Mouse (Mus musculus) midbrain, embryonic 14.5 days (tissue): ENCODE measurements at regions not wholly inside any gene's neighbourhood (a gene's known extent, or its start where the extent isn't known, plus 50 kb on each side); places are given as distances from the start of the nearest gene placed in this dataset.

Experiments used
- ATAC-seq: fragments of 200-750 bp; cut with Nextera tagmentation; 2 replicates; pipeline ENCODE4 v1.8.0; 2017; ENCODE audit warnings: moderate number of reproducible peaks, moderate library complexity; ENCODE audit not compliant: low FRiP score, low TSS enrichment
- DNase-seq: peaks from one replicate; pipeline ENCODE4 v3.0.0-alpha.2; 2015
- H3K27ac ChIP-seq: fragments of 300-500 bp; sonication (generic); replicated peaks from 2 replicates; pipeline ENCODE4 v1.5.1; 2014; ENCODE audit warnings: mild to moderate bottlenecking, low read depth, low read length, moderate library complexity
- H3K27me3 ChIP-seq: fragments of 300-500 bp; sonication (generic); 2 replicates; pipeline ENCODE4 v1.6.1; 2014; ENCODE audit warnings: low read length, control low read depth, mixed read lengths; ENCODE audit not compliant: control insufficient read depth, insufficient read depth
- H3K36me3 ChIP-seq: fragments of 300-500 bp; sonication (generic); 2 replicates; pipeline ENCODE4 v1.6.1; 2014; ENCODE audit warnings: low read length, control low read depth; ENCODE audit not compliant: control insufficient read depth, insufficient read depth
- H3K4me1 ChIP-seq: fragments of 300-500 bp; sonication (generic); 2 replicates; pipeline ENCODE4 v1.6.1; 2014; ENCODE audit warnings: mild to moderate bottlenecking, antibody characterized with exemption, low read length, control low read depth; ENCODE audit not compliant: control insufficient read depth, insufficient read depth
- H3K4me2 ChIP-seq: fragments of 300-500 bp; sonication (generic); 2 replicates; pipeline ENCODE4 v1.6.1; 2014; ENCODE audit warnings: mild to moderate bottlenecking, low read length, moderate library complexity
- H3K4me3 ChIP-seq: fragments of 300-500 bp; sonication (generic); replicated peaks from 2 replicates; pipeline ENCODE4 v1.5.1; 2014; ENCODE audit warnings: low read depth, low read length
- H3K9ac ChIP-seq: fragments of 300-500 bp; sonication (generic); replicated peaks from 2 replicates; pipeline ENCODE4 v1.6.1; 2014; ENCODE audit warnings: mild to moderate bottlenecking, low read length, moderate library complexity
- H3K9me3 ChIP-seq: fragments of 300-500 bp; sonication (generic); 2 replicates; pipeline ENCODE4 v1.6.1; 2016; ENCODE audit warnings: low read length, control low read depth, mixed read lengths; ENCODE audit not compliant: control insufficient read depth
- WGBS: fragments of 180-500 bp; shearing (Covaris S2); extraction: QIAGEN DNeasy Blood & Tissue Kit; methylation state at CpG from one replicate; pipeline ENCODE4 v1.1.7; 2014; 5-methylcytosine and 5-hydroxymethylcytosine counted together

GRCm38 (mm10) chr1:166847233-166847632, 154.0 kb upstream of the Fam78b start:
- Histone ChIP-seq H3K9me3 (no peaks in the 10 kb centered on the region), H3K4me3 (no peak overlapping the region), H3K4me1 (peaks cover 9% of the 10 kb centered on the region), H3K4me2 (no peak overlapping the region), H3K27me3 (no peaks in the 10 kb centered on the region), H3K27ac (no peak overlapping the region), H3K9ac (no peak overlapping the region), H3K36me3 (no peaks in the 10 kb centered on the region)
- DNase-seq (no peak), ATAC-seq (no peak)
- 94% methylated on average over 6 of the region's 6 CpGs for WGBS

- no peak for ATAC-seq
Measured at GRCm38 (mm10) chr1:166848015-166848535, 153.1 kb upstream of the Fam78b start.

GRCm38 (mm10) chr1:166855988-166856387, 145.2 kb upstream of the Fam78b start:
- H3K4me3 ChIP-seq, result no peak overlapping the region
- H3K4me1 ChIP-seq, result no peaks in the 10 kb centered on the region
- H3K27me3 ChIP-seq, result no peaks in the 10 kb centered on the region
- no peak overlapping the region for H3K4me2 ChIP-seq
- DNase-seq (no peak), ATAC-seq (no peak)
- 96% methylated on average over 4 of the region's 4 CpGs for WGBS
- no peaks in the 10 kb centered on the region for H3K36me3 ChIP-seq
- no peaks in the 10 kb centered on the region for H3K9me3 ChIP-seq
- no peak overlapping the region for H3K27ac ChIP-seq
- no peak overlapping the region for H3K9ac ChIP-seq

More at GRCm38 (mm10) chr1:166848015-166848535, 153.1 kb upstream of the Fam78b start:
- peak; percentile 25 for DNase-seq
- no peaks in the 10 kb centered on the region for H3K36me3 ChIP-seq
- 56% methylated on average over 4 of the region's 4 CpGs for WGBS
- no peaks in the 10 kb centered on the region for H3K27me3 ChIP-seq
- H3K9me3 ChIP-seq, result no peaks in the 10 kb centered on the region
- H3K27ac ChIP-seq, result no peak overlapping the region
- H3K4me1 ChIP-seq, result peaks cover 5% of the 10 kb centered on the region
- no peak overlapping the region for H3K9ac ChIP-seq
- H3K4me3 ChIP-seq, result no peak overlapping the region
- H3K4me2 ChIP-seq, result no peak overlapping the region

GRCm38 (mm10) chr1:166866256-166866655, 135.0 kb upstream of the Fam78b start:
- no peak overlapping the region for H3K4me2 ChIP-seq
- no peak overlapping the region for H3K27ac ChIP-seq
- H3K4me1 ChIP-seq, result no peaks in the 10 kb centered on the region
- no peaks in the 10 kb centered on the region for H3K36me3 ChIP-seq
- no peaks in the 10 kb centered on the region for H3K9me3 ChIP-seq
- H3K27me3 ChIP-seq, result no peaks in the 10 kb centered on the region
- no peak for DNase-seq
- H3K4me3 ChIP-seq, result no peak overlapping the region
- no peak overlapping the region for H3K9ac ChIP-seq
- no peak for ATAC-seq
- WGBS, result 73% methylated on average over 7 of the region's 7 CpGs

GRCm38 (mm10) chr1:166871258-166871657, 130.0 kb upstream of the Fam78b start:
- ATAC-seq (no peak), DNase-seq (no peak)
- no peak overlapping the region for H3K4me3 ChIP-seq
- 87% methylated on average over 4 of the region's 4 CpGs for WGBS
- no peaks in the 10 kb centered on the region for H3K9me3 ChIP-seq
- no peak overlapping the region for H3K27ac ChIP-seq
- H3K9ac ChIP-seq, result no peak overlapping the region
- H3K4me2 ChIP-seq, result no peak overlapping the region
- no peaks in the 10 kb centered on the region for H3K27me3 ChIP-seq
- no peaks in the 10 kb centered on the region for H3K36me3 ChIP-seq
- H3K4me1 ChIP-seq, result no peaks in the 10 kb centered on the region

GRCm38 (mm10) chr1:166876452-166876851, 124.8 kb upstream of the Fam78b start:
- H3K27ac ChIP-seq, result no peak overlapping the region
- DNase-seq (no peak), ATAC-seq (no peak)
- no peak overlapping the region for H3K4me2 ChIP-seq
- no peak overlapping the region for H3K9ac ChIP-seq
- no peak overlapping the region for H3K4me3 ChIP-seq
- H3K4me1 ChIP-seq, result no peaks in the 10 kb centered on the region
- no peaks in the 10 kb centered on the region for H3K9me3 ChIP-seq
- no peaks in the 10 kb centered on the region for H3K27me3 ChIP-seq
- H3K36me3 ChIP-seq, result no peaks in the 10 kb centered on the region
- 86% methylated on average over 2 of the region's 2 CpGs for WGBS

- Histone ChIP-seq H3K27ac (no peak overlapping the region), H3K27me3 (no peaks in the 10 kb centered on the region), H3K9ac (no peak overlapping the region), H3K9me3 (no peaks in the 10 kb centered on the region), H3K36me3 (no peaks in the 10 kb centered on the region), H3K4me2 (no peak overlapping the region), H3K4me3 (no peak overlapping the region), H3K4me1 (no peaks in the 10 kb centered on the region)
- WGBS, result 84% methylated on average over 3 of the region's 3 CpGs
- DNase-seq (no peak), ATAC-seq (no peak)
Measured at GRCm38 (mm10) chr1:166883215-166883614, 118.0 kb upstream of the Fam78b start.

GRCm38 (mm10) chr1:166895945-166896344, 105.3 kb upstream of the Fam78b start:
- ATAC-seq, result no peak
- H3K4me3 ChIP-seq, result no peak overlapping the region
- no peak overlapping the region for H3K9ac ChIP-seq
- no peaks in the 10 kb centered on the region; the same call in 1 of the 2 replicates for H3K4me1 ChIP-seq
- no peaks in the 10 kb centered on the region for H3K27me3 ChIP-seq
- no peaks in the 10 kb centered on the region for H3K9me3 ChIP-seq
- 93% methylated on average over 5 of the region's 5 CpGs for WGBS
- DNase-seq, result no peak
- no peak overlapping the region for H3K27ac ChIP-seq
- H3K4me2 ChIP-seq, result no peak overlapping the region
- no peaks in the 10 kb centered on the region for H3K36me3 ChIP-seq

- H3K36me3 ChIP-seq, result no peaks in the 10 kb centered on the region
- H3K9ac ChIP-seq, result no peak overlapping the region
- H3K4me2 ChIP-seq, result no peak overlapping the region
- 95% methylated on average over 2 of the region's 2 CpGs for WGBS
- DNase-seq (no peak), ATAC-seq (no peak)
- H3K27me3 ChIP-seq, result no peaks in the 10 kb centered on the region
- no peaks in the 10 kb centered on the region; the same call in 1 of the 2 replicates for H3K4me1 ChIP-seq
- no peak overlapping the region for H3K4me3 ChIP-seq
- H3K9me3 ChIP-seq, result no peaks in the 10 kb centered on the region
- H3K27ac ChIP-seq, result no peak overlapping the region
Measured at GRCm38 (mm10) chr1:166898741-166899140, 102.5 kb upstream of the Fam78b start.
